Mouse (Mus musculus) ovary, postnatal 36 days (tissue): Measurements from ENCODE around the gene Khdrbs1.
"Not testable (repeated sequence)": the region's sequence is repeated elsewhere in the genome, so short reads cannot be mapped to it uniquely, and the experiment has no call there.

Source experiments
- DNase-seq: peaks from one replicate; pipeline ENCODE4 v3.0.0; 2022; ENCODE audit warnings: low spot score, mixed read lengths

The Khdrbs1 gene

GRCm38 (mm10) chr4:129743010-129743390, 897 bp upstream of the Khdrbs1 start:
- DNase-seq: peak; percentile 14

GRCm38 (mm10) chr4:129741974-129742231, 200 bp downstream of the Khdrbs1 start:
- no peak for DNase-seq

GRCm38 (mm10) chr4:129741251-129741973, 691 bp downstream of the Khdrbs1 start:
- DNase-seq: peak; percentile 50

GRCm38 (mm10) chr4:129739111-129739645, 2.9 kb downstream of the Khdrbs1 start:
- DNase-seq: no peak

GRCm38 (mm10) chr4:129736173-129736572, 5.9 kb downstream of the Khdrbs1 start:
- no peak for DNase-seq

GRCm38 (mm10) chr4:129735485-129735884, 6.6 kb downstream of the Khdrbs1 start:
- not testable (repeated sequence) for DNase-seq

- DNase-seq: no peak
Observed at GRCm38 (mm10) chr4:129731423-129731822, 10.7 kb downstream of the Khdrbs1 start.

GRCm38 (mm10) chr4:129716310-129716709, 25.8 kb downstream of the Khdrbs1 start:
- DNase-seq: no peak

- DNase-seq: no peak
Observed at GRCm38 (mm10) chr4:129709486-129710129, 32.5 kb downstream of the Khdrbs1 start.

- DNase-seq: no peak
Observed at GRCm38 (mm10) chr4:129706750-129707149, 35.4 kb downstream of the Khdrbs1 start.

- DNase-seq: peak; percentile 73
Observed at GRCm38 (mm10) chr4:129702454-129702853, 39.6 kb downstream of the Khdrbs1 start.

- DNase-seq: peak; percentile 62
Observed at GRCm38 (mm10) chr4:129701503-129702377, 40.4 kb downstream of the Khdrbs1 start.

- not testable (repeated sequence) for DNase-seq
Observed at GRCm38 (mm10) chr4:129700661-129701060, 41.4 kb downstream of the Khdrbs1 start.

- DNase-seq: no peak
Observed at GRCm38 (mm10) chr4:129700216-129700615, 41.9 kb downstream of the Khdrbs1 start.

- DNase-seq: no peak
Observed at GRCm38 (mm10) chr4:129697191-129697590, 44.9 kb downstream of the Khdrbs1 start.

GRCm38 (mm10) chr4:129696158-129696985, 45.7 kb downstream of the Khdrbs1 start, which contains the start of gene Tmem39b:
Gene Tmem39b (minus strand): TSS chr4:129696838.
- peak; percentile 90 for DNase-seq

- DNase-seq: no peak
Observed at GRCm38 (mm10) chr4:129695815-129696157, 46.3 kb downstream of the Khdrbs1 start.

GRCm38 (mm10) chr4:129684531-129684930, 57.6 kb downstream of the Khdrbs1 start:
- DNase-seq: no peak

GRCm38 (mm10) chr4:129683901-129684493, 58.1 kb downstream of the Khdrbs1 start:
- DNase-seq: no peak

- DNase-seq: no peak
Observed at GRCm38 (mm10) chr4:129681837-129682236, 60.3 kb downstream of the Khdrbs1 start.

GRCm38 (mm10) chr4:129672878-129673449, 69.1 kb downstream of the Khdrbs1 start:
- DNase-seq: no peak
